21 mouse cellular contexts compared by ENCODE assay signal in the genomic region with DNA sequence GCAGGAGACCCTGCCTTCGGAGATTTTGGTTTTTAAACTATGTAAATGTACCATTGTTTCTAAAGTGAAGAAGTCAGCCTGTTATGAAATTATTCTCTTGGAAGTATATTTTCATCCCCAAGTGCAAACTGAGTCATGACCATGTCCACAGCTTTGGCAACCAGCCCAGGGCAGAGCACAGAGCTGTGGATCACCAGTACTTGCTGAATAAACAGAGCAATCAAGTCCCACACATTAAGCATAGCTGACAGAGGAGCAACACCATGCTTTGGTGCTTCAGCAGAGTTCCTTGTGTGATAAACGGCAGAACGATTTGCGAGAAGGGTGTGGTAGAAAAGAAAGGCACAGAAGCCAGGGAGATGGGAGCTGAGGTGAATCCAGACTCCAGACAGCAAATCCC.
DNase-seq lines count a peak whose midpoint lies in the region; ATAC-seq lines count a peak whose summit lies in the region.
"Had no signal": no experiment of that assay in that cellular context is flagged by ENCODE, and none has a peak within 500 bp of the region (broad histone marks: within the 10 kb centered on the region; RNA-seq: fewer than 3 reads in every experiment).

No protein-coding gene starts in this region.

- no peaks in the 10 kb centered on the region for H3K36me3 ChIP-seq in kidney, embryonic 16.5 days (ENCODE audit: insufficient read depth, low read length)
- H3K36me3 ChIP-seq: embryonic facial prominence, embryonic 13.5 days; forebrain, embryonic 10.5 days; heart, embryonic 10.5 days; hindbrain, embryonic 10.5 days; liver, embryonic 12.5 days; lung, embryonic 15.5 days; midbrain, embryonic 13.5 days; neural tube, embryonic 13.5 days; stomach, embryonic 15.5 days had no signal

- DNase-seq in adrenal gland, postnatal 10 days, result peak; percentile 19
- no peak for DNase-seq in adrenal gland, postnatal 14 days
- DNase-seq in kidney, postnatal 4 days, result peak; percentile 10 to 12
- peak; percentile 46 for DNase-seq in Muller cell, postnatal 12 days (ENCODE audit: inconsistent ontology term)
- DNase-seq in brain, adult 2 months (ENCODE audit: low read depth, low spot score), result peak; percentile 11
- DNase-seq: cerebellum, adult 11 months; kidney, adult 8-10 months had no signal

- ATAC-seq in kidney, embryonic 16.5 days (ENCODE audit: low FRiP score, low TSS enrichment), result no peak
- ATAC-seq in cerebellum, adult (ENCODE audit: insufficient number of reproducible peaks, low FRiP score, low TSS enrichment), result no peak
- no peak for ATAC-seq in megakaryocyte-erythroid progenitor cell, adult 5-6 weeks (replicated peaks; ENCODE audit: low FRiP score, low TSS enrichment, poor library complexity, severe bottlenecking)
- ATAC-seq: hindbrain, postnatal 0 days; liver, embryonic 12.5 days; midbrain, embryonic 13.5 days had no signal

- H3K4me2 ChIP-seq in kidney, embryonic 16.5 days (replicated peaks; ENCODE audit: low read depth, low read length), result no peak overlapping the region
- H3K4me2 ChIP-seq: embryonic facial prominence, embryonic 13.5 days; liver, embryonic 12.5 days; lung, embryonic 15.5 days; midbrain, embryonic 13.5 days; neural tube, embryonic 13.5 days; stomach, embryonic 15.5 days had no signal

- no peaks in the 10 kb centered on the region for H3K9me3 ChIP-seq in kidney, embryonic 16.5 days (ENCODE audit: low read length)
- H3K9me3 ChIP-seq: embryonic facial prominence, embryonic 13.5 days; forebrain, embryonic 10.5 days; heart, embryonic 10.5 days; hindbrain, embryonic 10.5 days; liver, embryonic 12.5 days; lung, embryonic 15.5 days; midbrain, embryonic 13.5 days; neural tube, embryonic 13.5 days; stomach, embryonic 15.5 days had no signal

- H3K9ac ChIP-seq in kidney, embryonic 16.5 days (replicated peaks; ENCODE audit: low read length), result no peak overlapping the region
- H3K9ac ChIP-seq: embryonic facial prominence, embryonic 13.5 days; liver, embryonic 12.5 days; lung, embryonic 15.5 days; midbrain, embryonic 13.5 days; neural tube, embryonic 13.5 days; stomach, embryonic 15.5 days had no signal

- H3K27me3 ChIP-seq in kidney, embryonic 16.5 days (ENCODE audit: insufficient read depth, low read length), result no peaks in the 10 kb centered on the region
- H3K27me3 ChIP-seq: CH12.LX; liver, embryonic 12.5 days; lung, embryonic 15.5 days; midbrain, embryonic 13.5 days; neural tube, embryonic 13.5 days; stomach, embryonic 15.5 days had no signal

- no peaks in the 10 kb centered on the region for H3K4me1 ChIP-seq in kidney, embryonic 16.5 days (ENCODE audit: insufficient read depth, low read length)
- H3K4me1 ChIP-seq: forebrain, embryonic 10.5 days; heart, embryonic 10.5 days; hindbrain, embryonic 10.5 days; liver, embryonic 12.5 days; lung, embryonic 15.5 days; midbrain, embryonic 13.5 days; neural tube, embryonic 13.5 days; stomach, embryonic 15.5 days had no signal

- H3K4me3 ChIP-seq in kidney, embryonic 16.5 days (ENCODE audit: low read length), result no peak overlapping the region
- H3K4me3 ChIP-seq: embryonic facial prominence, embryonic 13.5 days; forebrain, embryonic 10.5 days; heart, embryonic 10.5 days; hindbrain, embryonic 10.5 days; liver, embryonic 12.5 days; lung, embryonic 15.5 days; midbrain, embryonic 13.5 days; neural tube, embryonic 13.5 days; stomach, embryonic 15.5 days had no signal

- WGBS in kidney, embryonic 16.5 days, result 58% methylated on average over 4 of the region's 4 CpGs

- H3K27ac ChIP-seq in kidney, embryonic 16.5 days (ENCODE audit: low read length), result no peak overlapping the region
- H3K27ac ChIP-seq: embryonic facial prominence, embryonic 13.5 days; forebrain, embryonic 10.5 days; heart, embryonic 10.5 days; hindbrain, embryonic 10.5 days; hindbrain, postnatal 0 days; liver, embryonic 12.5 days; lung, embryonic 15.5 days; midbrain, embryonic 13.5 days; neural tube, embryonic 13.5 days; stomach, embryonic 15.5 days had no signal
